Mouse (Mus musculus): Measurements from ENCODE around the gene Haus8. TPM values are rescaled to one million over a fixed set of nuclear protein-coding genes. Genes with fewer than 3 reads are reported as not detected.
A peak's percentile ranks its signal among the peaks of the same experiment; 100 is the strongest.
"Not testable (repeated sequence)": the region's sequence is repeated elsewhere in the genome, so short reads cannot be mapped to it uniquely, and the experiment has no call there.

The Haus8 gene
- 62.1 and 64.4 TPM in 2 replicates for polyA plus RNA-seq (2014; fragmentation: Nextera tagmentation; extraction: Ambion mirVana)

DNA sequence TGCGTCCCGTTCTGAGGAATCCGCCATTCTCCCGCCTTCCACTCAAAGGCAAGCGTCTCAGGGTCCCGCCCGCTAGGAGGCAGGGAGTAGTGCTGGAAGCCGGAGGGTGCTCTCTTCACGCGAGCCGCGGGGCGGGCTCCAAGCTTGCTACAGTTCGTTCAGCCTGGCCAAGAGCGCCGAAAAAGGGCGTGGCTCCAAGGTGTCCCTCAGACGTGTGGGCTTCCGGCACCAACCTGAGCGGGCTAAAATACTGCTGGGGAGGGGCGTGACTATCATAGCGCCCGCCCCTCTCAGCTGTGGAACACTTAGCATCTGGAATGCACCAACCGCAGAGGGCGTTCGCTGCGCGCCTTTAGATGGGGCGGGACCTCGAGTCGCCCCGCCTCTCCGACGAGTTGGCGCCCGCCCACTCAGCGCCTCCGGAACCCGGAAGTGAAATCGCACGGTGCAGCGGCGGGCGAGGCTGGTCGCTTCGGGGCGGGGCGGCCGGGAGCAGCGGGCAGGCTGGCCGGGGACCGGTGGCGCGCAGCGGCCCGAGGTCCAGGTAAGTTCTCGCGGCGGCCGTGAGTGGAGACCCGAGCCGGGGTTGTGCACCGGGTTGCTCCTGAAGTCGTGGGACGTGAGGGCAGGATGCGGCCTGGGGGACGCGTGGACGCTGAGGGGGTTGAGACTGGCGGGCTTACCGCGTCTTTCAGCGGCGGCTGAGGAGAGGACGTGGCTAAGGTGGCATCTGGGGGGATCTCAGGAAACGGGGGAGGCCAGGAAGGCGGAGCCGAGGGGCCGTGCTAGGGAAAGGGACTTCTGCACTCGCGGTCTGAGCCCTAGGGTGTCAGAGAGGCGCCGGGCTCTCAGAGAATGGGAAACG lies at the start of gene Haus8, which contains the start of gene Myo9b:
Gene Haus8 (minus strand): TSS at position 649 of the 865 bp plus-strand sequence.
Gene Myo9b (plus strand): TSS at position 429 of the 865 bp plus-strand sequence.
- Histone ChIP-seq H3K4me3 (ENCODE audit: low read depth, low read length) (peak within 1 kb of the TSS; percentile 77), H3K4me2 (ENCODE audit: low read depth, low read length) (peak within 1 kb of the TSS; percentile 74), H3K36me3 (replicated peaks; ENCODE audit: control insufficient read depth, insufficient read depth, low read depth, low read length) (no peaks in the 10 kb centered on the region), H3K4me1 (ENCODE audit: control insufficient read depth, insufficient read depth, low read length) (no peaks in the 10 kb centered on the region), H3K9ac (replicated peaks; ENCODE audit: low read length) (peak within 1 kb of the TSS; percentile 76), H3K9me3 (replicated peaks; ENCODE audit: control insufficient read depth, low read length) (no peaks in the 10 kb centered on the region), H3K27ac (replicated peaks; ENCODE audit: low read depth, low read length) (0 out of 2 replicates have a peak within 1 kb of the TSS, but pooled peaks have one; percentile 41), H3K27me3 (ENCODE audit: control insufficient read depth, insufficient read depth, low read length) (no peaks in the 10 kb centered on the region)
- under 1% methylated on average over 75 of the region's 84 CpGs for WGBS
- ATAC-seq (replicated peaks; ENCODE audit: insufficient number of reproducible peaks, low FRiP score, low TSS enrichment, low read depth) (peak; percentile 98), DNase-seq (ENCODE audit: low spot score) (peak; percentile 99)

- H3K9ac ChIP-seq (replicated peaks; ENCODE audit: low read length); H3K27ac ChIP-seq (replicated peaks; ENCODE audit: low read depth, low read length); H3K4me3 ChIP-seq (ENCODE audit: low read depth, low read length); H3K36me3 ChIP-seq (replicated peaks; ENCODE audit: control insufficient read depth, insufficient read depth, low read depth, low read length); DNase-seq (ENCODE audit: low spot score); H3K4me1 ChIP-seq (ENCODE audit: control insufficient read depth, insufficient read depth, low read length); ATAC-seq (replicated peaks; ENCODE audit: insufficient number of reproducible peaks, low FRiP score, low TSS enrichment, low read depth); H3K27me3 ChIP-seq (ENCODE audit: control insufficient read depth, insufficient read depth, low read length); H3K4me2 ChIP-seq (ENCODE audit: low read depth, low read length); H3K9me3 ChIP-seq (replicated peaks; ENCODE audit: control insufficient read depth, low read length): not testable (repeated sequence)
- WGBS, result 91% methylated on average over 2 of the region's 2 CpGs
Observed at GRCm38 (mm10) chr8:71319760-71320159, 47.0 kb upstream of the Haus8 start.

DNA sequence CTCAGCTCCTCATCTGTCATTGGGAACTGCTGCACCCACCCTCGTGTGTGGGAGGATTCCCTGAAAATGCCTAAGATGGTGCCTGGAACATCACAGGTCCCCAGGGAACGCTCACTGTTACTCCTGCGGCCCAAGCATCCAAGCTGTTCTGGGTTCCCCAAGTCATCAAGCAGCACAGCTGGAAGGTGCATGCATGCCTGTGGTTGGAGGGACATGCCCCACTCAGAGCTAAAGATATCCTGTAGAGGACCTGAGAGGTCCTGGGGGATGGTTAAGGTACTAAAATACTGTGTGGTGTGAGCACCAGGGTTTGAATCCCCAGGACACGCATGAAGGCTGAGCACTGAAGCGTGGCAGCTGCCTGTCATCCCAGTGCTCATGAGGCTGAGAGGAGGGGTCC lies 45.9 kb upstream of the Haus8 start:
- H3K4me1 ChIP-seq (ENCODE audit: control insufficient read depth, insufficient read depth, low read length); H3K27ac ChIP-seq (replicated peaks; ENCODE audit: low read depth, low read length); H3K9ac ChIP-seq (replicated peaks; ENCODE audit: low read length); ATAC-seq (replicated peaks; ENCODE audit: insufficient number of reproducible peaks, low FRiP score, low TSS enrichment, low read depth); H3K4me3 ChIP-seq (ENCODE audit: low read depth, low read length); H3K9me3 ChIP-seq (replicated peaks; ENCODE audit: control insufficient read depth, low read length); H3K27me3 ChIP-seq (ENCODE audit: control insufficient read depth, insufficient read depth, low read length); H3K4me2 ChIP-seq (ENCODE audit: low read depth, low read length); H3K36me3 ChIP-seq (replicated peaks; ENCODE audit: control insufficient read depth, insufficient read depth, low read depth, low read length); DNase-seq (ENCODE audit: low spot score): not testable (repeated sequence)
- 83% methylated on average over 5 of the region's 5 CpGs for WGBS

GRCm38 (mm10) chr8:71316486-71317031 lies 43.8 kb upstream of the Haus8 start:
- Histone ChIP-seq H3K27ac (replicated peaks; ENCODE audit: low read depth, low read length) (no peak overlapping the region), H3K27me3 (ENCODE audit: control insufficient read depth, insufficient read depth, low read length) (no peaks in the 10 kb centered on the region), H3K9me3 (replicated peaks; ENCODE audit: control insufficient read depth, low read length) (no peaks in the 10 kb centered on the region), H3K9ac (replicated peaks; ENCODE audit: low read length) (no peak overlapping the region), H3K4me2 (ENCODE audit: low read depth, low read length) (no peak overlapping the region), H3K4me1 (ENCODE audit: control insufficient read depth, insufficient read depth, low read length) (no peaks in the 10 kb centered on the region), H3K4me3 (ENCODE audit: low read depth, low read length) (no peak overlapping the region), H3K36me3 (replicated peaks; ENCODE audit: control insufficient read depth, insufficient read depth, low read depth, low read length) (no peaks in the 10 kb centered on the region)
- ATAC-seq (replicated peaks; ENCODE audit: insufficient number of reproducible peaks, low FRiP score, low TSS enrichment, low read depth) (no peak), DNase-seq (ENCODE audit: low spot score) (no peak)

- Histone ChIP-seq H3K9ac (replicated peaks; ENCODE audit: low read length) (no peak overlapping the region), H3K4me2 (ENCODE audit: low read depth, low read length) (no peak overlapping the region), H3K27me3 (ENCODE audit: control insufficient read depth, insufficient read depth, low read length) (no peaks in the 10 kb centered on the region), H3K4me3 (ENCODE audit: low read depth, low read length) (no peak overlapping the region), H3K4me1 (ENCODE audit: control insufficient read depth, insufficient read depth, low read length) (no peaks in the 10 kb centered on the region), H3K36me3 (replicated peaks; ENCODE audit: control insufficient read depth, insufficient read depth, low read depth, low read length) (no peaks in the 10 kb centered on the region), H3K9me3 (replicated peaks; ENCODE audit: control insufficient read depth, low read length) (no peaks in the 10 kb centered on the region), H3K27ac (replicated peaks; ENCODE audit: low read depth, low read length) (no peak overlapping the region)
- no peak for DNase-seq (ENCODE audit: low spot score)
- WGBS, result 90% methylated on average over 5 of the region's 5 CpGs
- ATAC-seq (replicated peaks; ENCODE audit: insufficient number of reproducible peaks, low FRiP score, low TSS enrichment, low read depth), result no peak
Observed at GRCm38 (mm10) chr8:71315972-71316371, 43.2 kb upstream of the Haus8 start.

DNA sequence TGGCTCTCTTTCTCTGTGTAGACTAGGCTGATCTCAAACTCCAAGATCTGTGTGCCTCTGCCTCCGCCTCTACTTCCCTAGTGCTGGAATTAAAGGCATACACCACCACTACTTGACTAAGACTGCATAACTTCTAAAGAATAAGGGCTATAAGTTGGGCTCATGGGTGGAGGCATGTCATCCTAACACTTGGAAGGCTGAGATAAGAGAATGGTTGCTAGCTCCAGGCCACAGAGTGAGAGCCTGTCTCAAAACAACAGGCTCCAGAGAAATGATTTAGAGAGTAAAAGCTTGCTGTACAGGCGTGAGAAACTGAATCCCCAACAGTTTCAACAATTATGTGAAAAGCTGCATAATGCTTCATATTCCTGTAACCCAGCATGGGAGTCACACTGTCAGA lies 41.2 kb upstream of the Haus8 start:
- Histone ChIP-seq H3K27ac (replicated peaks; ENCODE audit: low read depth, low read length) (no peak overlapping the region), H3K36me3 (replicated peaks; ENCODE audit: control insufficient read depth, insufficient read depth, low read depth, low read length) (no peaks in the 10 kb centered on the region), H3K4me3 (ENCODE audit: low read depth, low read length) (no peak overlapping the region), H3K9me3 (replicated peaks; ENCODE audit: control insufficient read depth, low read length) (no peaks in the 10 kb centered on the region), H3K27me3 (ENCODE audit: control insufficient read depth, insufficient read depth, low read length) (no peaks in the 10 kb centered on the region), H3K4me1 (ENCODE audit: control insufficient read depth, insufficient read depth, low read length) (no peaks in the 10 kb centered on the region), H3K9ac (replicated peaks; ENCODE audit: low read length) (no peak overlapping the region), H3K4me2 (ENCODE audit: low read depth, low read length) (no peak overlapping the region)
- no peak for DNase-seq (ENCODE audit: low spot score)
- WGBS, result 84% methylated on average over 2 of the region's 2 CpGs
- ATAC-seq (replicated peaks; ENCODE audit: insufficient number of reproducible peaks, low FRiP score, low TSS enrichment, low read depth), result no peak

DNA sequence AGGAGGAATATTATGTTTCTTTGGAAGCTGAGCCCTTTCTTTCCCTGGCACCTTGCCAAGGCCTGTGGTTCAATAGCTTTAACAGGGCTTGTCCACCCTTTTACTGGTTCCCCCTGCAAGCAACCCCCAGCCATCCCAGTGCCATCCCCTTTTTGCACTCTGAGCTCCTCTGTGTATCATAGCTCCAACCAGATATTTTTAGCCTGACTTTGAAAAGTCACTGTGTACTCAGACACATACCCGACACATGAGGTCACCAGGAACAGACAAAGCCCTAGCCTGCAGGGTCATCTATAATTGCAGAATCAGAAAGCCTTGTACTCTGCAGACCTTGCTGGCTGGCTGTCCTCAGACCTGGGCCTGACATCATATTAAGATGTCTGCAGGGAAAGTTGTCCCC lies 40.0 kb upstream of the Haus8 start:
- H3K27me3 ChIP-seq (ENCODE audit: control insufficient read depth, insufficient read depth, low read length), result no peaks in the 10 kb centered on the region
- no peaks in the 10 kb centered on the region for H3K9me3 ChIP-seq (replicated peaks; ENCODE audit: control insufficient read depth, low read length)
- peak; percentile 11 for DNase-seq (ENCODE audit: low spot score)
- 0 out of 2 replicates have a peak, but pooled peaks have one; percentile 12 for ATAC-seq (replicated peaks; ENCODE audit: insufficient number of reproducible peaks, low FRiP score, low TSS enrichment, low read depth)
- H3K4me3 ChIP-seq (ENCODE audit: low read depth, low read length), result no peak overlapping the region
- H3K36me3 ChIP-seq (replicated peaks; ENCODE audit: control insufficient read depth, insufficient read depth, low read depth, low read length), result no peaks in the 10 kb centered on the region
- WGBS, result 37% methylated on average over 1 of the region's 1 CpGs
- no peaks in the 10 kb centered on the region for H3K4me1 ChIP-seq (ENCODE audit: control insufficient read depth, insufficient read depth, low read length)
- H3K27ac ChIP-seq (replicated peaks; ENCODE audit: low read depth, low read length), result 0 out of 2 replicates have a peak overlapping the region, but pooled peaks have one; percentile 25
- no peak overlapping the region for H3K4me2 ChIP-seq (ENCODE audit: low read depth, low read length)
- H3K9ac ChIP-seq (replicated peaks; ENCODE audit: low read length), result no peak overlapping the region

- Histone ChIP-seq H3K9me3 (replicated peaks; ENCODE audit: control insufficient read depth, low read length) (no peaks in the 10 kb centered on the region), H3K27me3 (ENCODE audit: control insufficient read depth, insufficient read depth, low read length) (no peaks in the 10 kb centered on the region), H3K9ac (replicated peaks; ENCODE audit: low read length) (no peak overlapping the region), H3K27ac (replicated peaks; ENCODE audit: low read depth, low read length) (no peak overlapping the region), H3K4me1 (ENCODE audit: control insufficient read depth, insufficient read depth, low read length) (no peaks in the 10 kb centered on the region), H3K4me3 (ENCODE audit: low read depth, low read length) (no peak overlapping the region), H3K4me2 (ENCODE audit: low read depth, low read length) (no peak overlapping the region), H3K36me3 (replicated peaks; ENCODE audit: control insufficient read depth, insufficient read depth, low read depth, low read length) (no peaks in the 10 kb centered on the region)
- 80% methylated on average over 6 of the region's 6 CpGs for WGBS
- ATAC-seq (replicated peaks; ENCODE audit: insufficient number of reproducible peaks, low FRiP score, low TSS enrichment, low read depth) (no peak), DNase-seq (ENCODE audit: low spot score) (no peak)
Observed at GRCm38 (mm10) chr8:71310446-71310845, 37.7 kb upstream of the Haus8 start.
